In the genomic region with DNA sequence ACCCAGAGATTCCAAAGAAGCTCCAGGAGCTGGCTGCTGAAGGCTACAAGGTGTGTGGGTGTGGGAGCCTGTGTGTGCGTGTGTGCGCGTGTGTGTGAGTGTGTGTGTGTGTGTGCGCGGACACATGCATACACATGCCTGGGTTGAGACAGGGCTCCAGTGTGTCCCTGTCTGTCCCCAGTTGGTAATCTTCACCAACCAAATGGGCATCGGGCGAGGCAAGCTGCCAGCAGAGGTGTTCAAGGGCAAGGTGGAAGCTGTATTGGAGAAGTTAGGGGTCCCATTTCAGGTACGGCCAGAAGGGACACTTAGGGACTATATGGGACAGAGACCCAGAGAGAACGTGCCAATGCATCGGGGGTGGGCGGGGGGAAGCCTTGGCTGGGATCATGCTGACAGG, we compare ENCODE assay signal across 12 mouse cellular contexts. TPM values are rescaled to one million over a fixed set of nuclear protein-coding genes. Genes with fewer than 3 reads are reported as not detected.
DNase-seq lines count a peak whose midpoint lies in the region; ATAC-seq lines count a peak whose summit lies in the region.
"Had no signal": no experiment of that assay in that cellular context is flagged by ENCODE, and none has a peak within 500 bp of the region (broad histone marks: within the 10 kb centered on the region; RNA-seq: fewer than 3 reads in every experiment).

No protein-coding gene starts in this region.

- ATAC-seq in heart, embryonic 13.5 days (ENCODE audit: extremely low read depth, insufficient number of reproducible peaks, low FRiP score, low TSS enrichment) = no peak
- ATAC-seq in intestine, embryonic 15.5 days = no peak
- ATAC-seq in intestine, embryonic 16.5 days = no peak
- no peak for ATAC-seq in midbrain, embryonic 16.5 days

- no peaks in the 10 kb centered on the region for H3K27me3 ChIP-seq in heart, embryonic 13.5 days (replicated peaks)
- H3K27me3 ChIP-seq in intestine, embryonic 15.5 days (replicated peaks) = no peaks in the 10 kb centered on the region
- no peaks in the 10 kb centered on the region for H3K27me3 ChIP-seq in intestine, embryonic 16.5 days (replicated peaks; ENCODE audit: control insufficient read depth, insufficient read depth, low read length)
- H3K27me3 ChIP-seq in midbrain, embryonic 10.5 days (ENCODE audit: low read depth, poor library complexity, severe bottlenecking) = no peaks in the 10 kb centered on the region
- H3K27me3 ChIP-seq in midbrain, embryonic 16.5 days (ENCODE audit: control insufficient read depth, insufficient read depth, low read depth, low read length) = no peaks in the 10 kb centered on the region
- H3K27me3 ChIP-seq: embryonic facial prominence, embryonic 12.5 days; forebrain, embryonic 12.5 days had no signal

- peak overlapping the region; percentile 7; the same call in 1 of the 2 replicates for H3K9ac ChIP-seq in heart, embryonic 13.5 days
- H3K9ac ChIP-seq in intestine, embryonic 15.5 days = no peak overlapping the region
- H3K9ac ChIP-seq in intestine, embryonic 16.5 days (ENCODE audit: low read depth, low read length) = no peak overlapping the region
- no peak overlapping the region for H3K9ac ChIP-seq in midbrain, embryonic 16.5 days (ENCODE audit: low read depth, low read length)
- H3K9ac ChIP-seq: embryonic facial prominence, embryonic 12.5 days; forebrain, embryonic 12.5 days; forebrain, postnatal 0 days had no signal

- no peak overlapping the region for H3K4me3 ChIP-seq in heart, embryonic 13.5 days
- no peak overlapping the region for H3K4me3 ChIP-seq in intestine, embryonic 15.5 days (replicated peaks)
- H3K4me3 ChIP-seq in intestine, embryonic 16.5 days (ENCODE audit: low read length) = no peak overlapping the region
- 0 out of 2 replicates have a peak overlapping the region, but pooled peaks have one; percentile 5 for H3K4me3 ChIP-seq in midbrain, embryonic 10.5 days
- no peak overlapping the region for H3K4me3 ChIP-seq in midbrain, embryonic 16.5 days (ENCODE audit: low read depth, low read length)
- H3K4me3 ChIP-seq: embryonic facial prominence, embryonic 12.5 days; forebrain, embryonic 12.5 days had no signal

- peaks cover 56% of the 10 kb centered on the region for H3K4me1 ChIP-seq in heart, embryonic 13.5 days
- peaks cover 46% of the 10 kb centered on the region for H3K4me1 ChIP-seq in intestine, embryonic 15.5 days (replicated peaks)
- peaks cover 31% of the 10 kb centered on the region for H3K4me1 ChIP-seq in intestine, embryonic 16.5 days (ENCODE audit: control insufficient read depth, insufficient read depth, low read length)
- H3K4me1 ChIP-seq in midbrain, embryonic 10.5 days = peaks cover 51% of the 10 kb centered on the region
- peaks cover 22% of the 10 kb centered on the region for H3K4me1 ChIP-seq in midbrain, embryonic 16.5 days (ENCODE audit: control insufficient read depth, insufficient read depth, low read length)

- no peak overlapping the region for H3K27ac ChIP-seq in heart, embryonic 13.5 days (replicated peaks)
- H3K27ac ChIP-seq in intestine, embryonic 15.5 days = 0 out of 2 replicates have a peak overlapping the region, but pooled peaks have one; percentile 22
- H3K27ac ChIP-seq in intestine, embryonic 16.5 days (ENCODE audit: low read length) = no peak overlapping the region
- no peak overlapping the region for H3K27ac ChIP-seq in midbrain, embryonic 10.5 days (replicated peaks)
- H3K27ac ChIP-seq in midbrain, embryonic 16.5 days (ENCODE audit: low read length) = no peak overlapping the region
- H3K27ac ChIP-seq: embryonic facial prominence, embryonic 12.5 days had no signal

- 91% methylated on average over 11 of the region's 11 CpGs for WGBS in heart, embryonic 13.5 days
- WGBS in intestine, embryonic 15.5 days = 92% methylated on average over 11 of the region's 11 CpGs
- WGBS in intestine, embryonic 16.5 days = 90% methylated on average over 11 of the region's 11 CpGs
- WGBS in midbrain, embryonic 10.5 days = 92% methylated on average over 11 of the region's 11 CpGs
- 90% methylated on average over 11 of the region's 11 CpGs for WGBS in midbrain, embryonic 16.5 days

- peaks cover 51% of the 10 kb centered on the region for H3K36me3 ChIP-seq in heart, embryonic 13.5 days
- H3K36me3 ChIP-seq in intestine, embryonic 15.5 days = peaks cover 34% of the 10 kb centered on the region
- peaks cover 17% of the 10 kb centered on the region for H3K36me3 ChIP-seq in intestine, embryonic 16.5 days (ENCODE audit: control insufficient read depth, insufficient read depth, low read length)
- H3K36me3 ChIP-seq in midbrain, embryonic 10.5 days = peaks cover 55% of the 10 kb centered on the region
- H3K36me3 ChIP-seq in midbrain, embryonic 16.5 days (ENCODE audit: control insufficient read depth, insufficient read depth, low read length) = peaks cover 30% of the 10 kb centered on the region

- no peaks in the 10 kb centered on the region for H3K9me3 ChIP-seq in heart, embryonic 13.5 days
- no peaks in the 10 kb centered on the region for H3K9me3 ChIP-seq in intestine, embryonic 15.5 days
- H3K9me3 ChIP-seq in intestine, embryonic 16.5 days (ENCODE audit: control insufficient read depth, low read length) = no peaks in the 10 kb centered on the region
- no peaks in the 10 kb centered on the region for H3K9me3 ChIP-seq in midbrain, embryonic 10.5 days (replicated peaks)
- no peaks in the 10 kb centered on the region for H3K9me3 ChIP-seq in midbrain, embryonic 16.5 days (replicated peaks; ENCODE audit: control insufficient read depth, low read length, poor library complexity, severe bottlenecking)
- H3K9me3 ChIP-seq: embryonic facial prominence, embryonic 12.5 days; forebrain, embryonic 12.5 days had no signal

- H3K4me2 ChIP-seq in heart, embryonic 13.5 days = no peak overlapping the region
- H3K4me2 ChIP-seq in intestine, embryonic 15.5 days (replicated peaks) = no peak overlapping the region
- no peak overlapping the region for H3K4me2 ChIP-seq in intestine, embryonic 16.5 days (ENCODE audit: low read depth, low read length)
- no peak overlapping the region for H3K4me2 ChIP-seq in midbrain, embryonic 16.5 days (ENCODE audit: low read length)
- H3K4me2 ChIP-seq: embryonic facial prominence, embryonic 12.5 days; forebrain, embryonic 12.5 days; heart, embryonic 11.5 days had no signal

- peak; percentile 68 for DNase-seq in cerebellum, adult 9-11 months
- no peak for DNase-seq in cerebellum, adult 18-20 months
- DNase-seq in heart, adult 18-20 months = no peak
- no peak for DNase-seq in midbrain, embryonic 10.5 days (ENCODE audit: low spot score)

RNA-seq across cellular contexts. Expression of gene Pnkp, which starts 3.0 kb away (rescaled TPM):
- polyA plus RNA-seq in heart, embryonic 13.5 days (2015; fragmentation: Nextera tagmentation; extraction: Ambion mirVana) = 24.0 and 24.3 TPM in 2 replicates
- total RNA-seq in heart, adult 18-20 months (2021) = 10 to 100 TPM; 16.5 to 19.4 TPM
- polyA plus RNA-seq in intestine, embryonic 15.5 days (2015; fragmentation: Nextera tagmentation; extraction: Ambion mirVana) = 25.9 and 29.0 TPM in 2 replicates
- polyA plus RNA-seq in intestine, embryonic 16.5 days (2015; fragmentation: Nextera tagmentation; extraction: Ambion mirVana) = 26.6 and 30.6 TPM in 2 replicates
- 38.1 and 38.4 TPM in 2 replicates for polyA plus RNA-seq in midbrain, embryonic 10.5 days (2016; fragmentation: Nextera tagmentation; extraction: Ambion mirVana)
- polyA plus RNA-seq in midbrain, embryonic 16.5 days (2015; fragmentation: Nextera tagmentation; extraction: Ambion mirVana) = 27.9 and 30.4 TPM in 2 replicates

RNA-seq across cellular contexts. Expression of gene Ptov1, which starts 9.7 kb away (rescaled TPM):
- 256 and 266 TPM in 2 replicates for polyA plus RNA-seq in heart, embryonic 13.5 days (2015; fragmentation: Nextera tagmentation; extraction: Ambion mirVana)
- total RNA-seq in heart, adult 18-20 months (2021) = 100 to 1,000 TPM; 173 to 184 TPM
- polyA plus RNA-seq in intestine, embryonic 15.5 days (2015; fragmentation: Nextera tagmentation; extraction: Ambion mirVana) = 239 and 253 TPM in 2 replicates
- polyA plus RNA-seq in intestine, embryonic 16.5 days (2015; fragmentation: Nextera tagmentation; extraction: Ambion mirVana) = 71.8 and 159 TPM in 2 replicates
- 478 and 516 TPM in 2 replicates for polyA plus RNA-seq in midbrain, embryonic 10.5 days (2016; fragmentation: Nextera tagmentation; extraction: Ambion mirVana)
- 419 and 448 TPM in 2 replicates for polyA plus RNA-seq in midbrain, embryonic 16.5 days (2015; fragmentation: Nextera tagmentation; extraction: Ambion mirVana)

RNA-seq across cellular contexts. Expression of gene Tbc1d17, which starts 11.0 kb away (rescaled TPM):
- 56.1 and 57.0 TPM in 2 replicates for polyA plus RNA-seq in heart, embryonic 13.5 days (2015; fragmentation: Nextera tagmentation; extraction: Ambion mirVana)
- 10 to 100 TPM; 36.7 to 57.6 TPM for total RNA-seq in heart, adult 18-20 months (2021)
- 71.0 and 71.3 TPM in 2 replicates for polyA plus RNA-seq in intestine, embryonic 15.5 days (2015; fragmentation: Nextera tagmentation; extraction: Ambion mirVana)
- 73.6 and 77.9 TPM in 2 replicates for polyA plus RNA-seq in intestine, embryonic 16.5 days (2015; fragmentation: Nextera tagmentation; extraction: Ambion mirVana)
- 77.8 and 89.4 TPM in 2 replicates for polyA plus RNA-seq in midbrain, embryonic 10.5 days (2016; fragmentation: Nextera tagmentation; extraction: Ambion mirVana)
- 118 and 123 TPM in 2 replicates for polyA plus RNA-seq in midbrain, embryonic 16.5 days (2015; fragmentation: Nextera tagmentation; extraction: Ambion mirVana)

RNA-seq across cellular contexts. Expression of gene Akt1s1, which starts 11.1 kb away (rescaled TPM):
- polyA plus RNA-seq in heart, embryonic 13.5 days (2015; fragmentation: Nextera tagmentation; extraction: Ambion mirVana) = 96.5 and 101 TPM in 2 replicates
- 10 to 100 TPM; 65.1 to 67.1 TPM for total RNA-seq in heart, adult 18-20 months (2021)
- 112 and 116 TPM in 2 replicates for polyA plus RNA-seq in intestine, embryonic 15.5 days (2015; fragmentation: Nextera tagmentation; extraction: Ambion mirVana)
- polyA plus RNA-seq in intestine, embryonic 16.5 days (2015; fragmentation: Nextera tagmentation; extraction: Ambion mirVana) = 105 and 107 TPM in 2 replicates
- polyA plus RNA-seq in midbrain, embryonic 10.5 days (2016; fragmentation: Nextera tagmentation; extraction: Ambion mirVana) = 89.5 and 98.1 TPM in 2 replicates
- 82.2 and 83.2 TPM in 2 replicates for polyA plus RNA-seq in midbrain, embryonic 16.5 days (2015; fragmentation: Nextera tagmentation; extraction: Ambion mirVana)

RNA-seq across cellular contexts. Expression of gene Med25, which starts 32.6 kb away (rescaled TPM):
- polyA plus RNA-seq in heart, embryonic 13.5 days (2015; fragmentation: Nextera tagmentation; extraction: Ambion mirVana) = 72.6 and 73.1 TPM in 2 replicates
- total RNA-seq in heart, adult 18-20 months (2021) = 10 to 100 TPM; 75.9 to 79.8 TPM
- 88.2 and 91.8 TPM in 2 replicates for polyA plus RNA-seq in intestine, embryonic 15.5 days (2015; fragmentation: Nextera tagmentation; extraction: Ambion mirVana)
- polyA plus RNA-seq in intestine, embryonic 16.5 days (2015; fragmentation: Nextera tagmentation; extraction: Ambion mirVana) = 86.6 and 98.5 TPM in 2 replicates
- polyA plus RNA-seq in midbrain, embryonic 10.5 days (2016; fragmentation: Nextera tagmentation; extraction: Ambion mirVana) = 213 and 220 TPM in 2 replicates
- 153 and 158 TPM in 2 replicates for polyA plus RNA-seq in midbrain, embryonic 16.5 days (2015; fragmentation: Nextera tagmentation; extraction: Ambion mirVana)
